Mouse (Mus musculus): ENCODE results near the gene Uchl1.

DNA sequence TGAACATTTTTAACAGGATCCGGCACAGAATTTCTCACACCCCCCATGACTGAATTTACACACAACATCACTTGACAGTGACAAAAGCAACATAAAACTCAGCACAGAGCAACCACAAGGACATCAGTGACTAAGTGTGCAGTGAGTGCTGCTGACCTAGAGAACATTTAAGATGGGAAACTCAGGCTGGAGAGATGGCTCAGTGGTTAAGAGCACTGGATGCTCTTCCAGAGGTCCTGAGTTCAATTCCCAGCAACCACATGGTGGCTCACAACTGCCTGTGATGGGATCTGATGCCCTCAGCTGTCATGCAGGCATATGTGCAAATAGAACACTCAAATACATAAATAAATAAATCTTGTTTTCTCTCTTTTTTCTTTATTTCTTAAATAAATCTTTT, 57.7 kb downstream of the Uchl1 start:
- TF ChIP-seq CTCF (IDR thresholded peaks at IDR 0.05; ENCODE audit: low read depth) (no peak), EP300 (IDR thresholded peaks at IDR 0.05; ENCODE audit: low read depth) (no peak)
